Mouse (Mus musculus) adrenal gland, postnatal 36 days (tissue): ENCODE measurements around the gene Pced1b. TPM values are rescaled to one million over a fixed set of nuclear protein-coding genes. Genes with fewer than 3 reads are reported as not detected.
"Not testable (repeated sequence)": the region's sequence is repeated elsewhere in the genome, so short reads cannot be mapped to it uniquely, and the experiment has no call there.

Experiments used
- DNase-seq, 2 experiments: peaks; one replicate each; pipeline ENCODE4 v3.0.0; 2021; ENCODE audit warnings: mixed read lengths in 1 of 2
- total RNA-seq, 2 experiments: library from RNA; stranded (reverse); gene quantifications; 2 replicates each; pipeline ENCODE4 v1.2.3; 2021

Pced1b gene
- total RNA-seq, 2 experiments from 2014 or later = 21.9 to 27.4 TPM

GRCm38 (mm10) chr15:97342336-97342735 is 95.4 kb downstream of the Pced1b start:
- no peak for DNase-seq

DNA sequence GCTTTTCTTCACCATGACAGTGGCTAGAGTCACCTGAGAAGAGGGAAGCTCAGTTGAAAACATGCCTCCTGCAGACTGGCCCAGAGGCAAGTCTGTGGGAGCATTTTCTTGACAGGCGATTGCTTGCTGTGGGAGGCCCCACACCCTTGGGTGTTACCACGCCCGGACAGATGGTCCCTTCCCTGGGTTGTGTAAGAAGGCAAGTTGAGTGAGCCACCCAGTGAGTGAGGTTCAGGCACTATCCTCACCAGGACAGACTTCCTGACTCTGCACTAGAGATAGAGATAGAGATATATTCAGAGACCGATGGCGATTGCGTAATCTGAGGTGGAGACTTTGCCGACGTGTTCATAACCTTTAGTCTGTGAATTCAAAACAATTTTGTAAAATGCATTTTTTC is 96.0 kb downstream of the Pced1b start:
- no peak for DNase-seq

GRCm38 (mm10) chr15:97343921-97344320 is 97.0 kb downstream of the Pced1b start:
- no peak for DNase-seq

- no peak for DNase-seq
Measured at GRCm38 (mm10) chr15:97345110-97345509, 98.2 kb downstream of the Pced1b start.

DNA sequence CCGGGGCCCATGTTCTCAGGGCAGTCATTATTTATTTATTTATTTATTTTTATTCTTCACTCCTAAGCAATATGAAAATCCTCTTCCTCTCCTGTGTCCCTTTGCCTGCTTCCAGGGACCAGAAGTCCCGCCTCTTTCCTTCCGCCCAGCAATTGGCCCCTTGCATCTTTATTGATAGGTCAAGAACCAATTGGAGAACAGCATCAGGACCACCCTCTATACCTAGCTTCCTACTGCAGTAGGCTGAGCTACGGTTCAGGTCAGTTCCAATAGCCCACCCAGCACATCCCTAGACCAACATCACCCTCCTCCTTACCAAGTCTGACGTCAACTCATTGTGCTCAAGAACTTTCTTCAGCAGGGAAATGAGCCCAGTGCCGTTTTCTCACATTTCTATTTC is 99.0 kb downstream of the Pced1b start:
- no peak for DNase-seq

DNA sequence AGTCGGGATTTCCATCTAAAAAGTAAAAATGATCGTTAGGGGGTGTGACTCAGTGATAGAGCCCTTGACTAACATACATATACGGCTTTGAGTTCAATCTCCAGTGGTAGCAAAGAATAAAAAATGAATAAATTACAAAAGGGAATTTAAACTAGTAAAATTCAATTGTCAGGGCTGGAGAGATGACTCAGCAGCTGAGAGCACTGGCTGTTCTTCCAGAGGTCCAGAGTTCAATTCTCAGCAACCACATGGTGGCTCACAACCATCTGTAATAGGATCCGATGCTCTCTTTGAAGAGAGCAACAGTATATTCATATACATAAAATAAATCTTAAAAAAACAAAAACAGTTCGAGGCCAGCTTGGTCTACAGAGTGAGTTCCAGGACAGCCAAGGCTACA is 99.5 kb downstream of the Pced1b start:
- no peak for DNase-seq

DNA sequence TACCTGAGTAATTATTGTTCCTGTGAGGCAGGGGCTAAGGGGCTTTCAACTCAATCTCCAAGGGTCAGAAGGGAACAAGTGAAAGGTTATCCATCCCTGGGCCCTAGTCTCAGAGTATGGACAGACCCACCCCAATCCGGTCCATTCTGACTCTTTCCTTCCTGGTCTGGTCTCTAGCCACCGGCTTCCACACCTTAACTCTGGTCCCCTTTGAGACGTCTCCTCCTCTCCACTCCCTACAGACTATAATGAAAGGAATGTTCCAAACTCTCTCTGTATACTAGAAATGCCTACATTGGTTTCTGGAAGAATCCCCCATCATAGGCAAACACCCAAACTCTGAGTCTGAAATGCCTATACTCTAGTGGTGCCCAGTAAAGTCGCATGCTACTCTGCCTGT is 100.0 kb downstream of the Pced1b start:
- no peak for DNase-seq

DNA sequence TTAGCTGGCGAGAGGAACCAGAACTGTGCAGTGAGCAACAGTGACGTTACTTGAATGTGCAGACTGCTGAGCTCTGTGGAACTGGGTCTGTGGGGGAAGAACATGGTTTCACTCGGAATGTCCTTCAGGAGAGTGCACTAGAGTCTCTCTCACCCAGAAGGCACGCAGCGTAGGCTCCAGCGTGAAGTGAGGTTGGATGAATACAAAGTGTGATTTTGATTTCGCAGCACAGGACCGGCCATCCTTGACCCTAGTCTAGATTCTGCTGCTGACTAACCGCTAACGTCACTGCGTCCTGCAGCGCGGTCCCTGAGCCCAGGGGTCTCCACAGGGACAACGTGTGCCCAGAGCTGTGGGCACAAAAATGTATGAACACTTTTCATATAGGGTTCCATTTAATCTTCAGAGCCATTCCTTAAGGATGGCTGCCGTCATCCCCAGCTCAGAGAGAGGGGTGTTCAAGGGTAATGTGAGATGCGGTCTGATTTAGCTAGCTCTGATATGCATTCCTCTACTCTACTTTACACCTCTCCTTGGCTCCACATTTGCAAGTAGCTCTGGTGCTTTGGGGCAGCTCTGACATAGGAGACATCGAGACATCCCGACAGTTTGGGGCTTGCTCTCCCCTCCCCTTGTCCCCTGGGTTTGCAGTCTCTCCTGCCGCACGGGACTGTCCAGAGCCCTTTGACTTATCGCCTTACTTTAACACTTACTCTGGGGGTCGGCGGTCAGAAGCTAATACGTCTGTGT is 101.8 kb downstream of the Pced1b start:
- DNase-seq = peak; percentile 61 to 70

GRCm38 (mm10) chr15:97350528-97350927 is 103.6 kb downstream of the Pced1b start:
- DNase-seq = peak; percentile 15 to 29

DNA sequence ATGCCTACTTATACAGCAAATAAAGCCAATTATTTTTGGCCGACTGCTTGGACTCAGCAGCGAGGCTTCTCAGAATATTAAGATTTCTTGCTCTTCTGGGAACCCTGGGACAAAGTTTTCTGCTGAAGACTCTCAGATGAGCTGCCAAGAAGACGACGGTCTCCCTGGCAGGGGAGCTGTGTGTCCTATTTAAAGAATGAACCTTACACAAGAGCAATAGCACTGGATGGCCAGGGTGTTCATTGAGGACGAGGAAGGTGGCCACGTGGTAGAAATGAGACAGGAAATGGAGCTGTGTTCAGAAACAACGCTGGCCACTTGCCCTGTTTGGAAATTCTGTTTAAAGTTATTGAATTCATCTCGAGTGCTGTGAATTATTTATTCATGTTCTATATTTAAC is 104.1 kb downstream of the Pced1b start:
- peak; percentile 41 to 63 for DNase-seq

- no peak for DNase-seq
Measured at GRCm38 (mm10) chr15:97351681-97352080, 104.8 kb downstream of the Pced1b start.

GRCm38 (mm10) chr15:97355676-97356303 is 108.9 kb downstream of the Pced1b start:
- no peak for DNase-seq

- DNase-seq = no peak
Measured at GRCm38 (mm10) chr15:97357016-97357415, 110.1 kb downstream of the Pced1b start.

GRCm38 (mm10) chr15:97360842-97361770 is 114.2 kb downstream of the Pced1b start:
- no peak for DNase-seq

DNA sequence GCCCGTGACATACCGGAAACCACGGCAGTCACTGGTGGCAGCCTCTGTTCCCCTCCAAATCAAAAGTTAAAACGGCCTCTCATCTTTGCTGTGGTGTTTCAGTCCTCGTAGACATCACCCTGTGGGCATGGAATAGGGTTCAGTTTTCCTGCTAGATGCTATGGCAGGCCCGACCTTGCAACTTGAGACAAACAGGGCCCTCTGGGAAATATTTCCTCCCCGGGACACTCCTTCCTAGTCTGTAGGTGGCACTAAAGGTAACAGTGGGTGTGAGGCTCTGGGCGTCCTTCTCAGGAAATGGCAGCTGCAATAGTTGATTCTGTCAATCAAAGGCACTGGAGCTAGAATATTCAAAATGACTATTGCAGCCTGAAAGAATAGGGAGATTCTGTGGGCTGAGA is 114.9 kb downstream of the Pced1b start:
- DNase-seq = no peak

- not testable (repeated sequence) for DNase-seq
Measured at GRCm38 (mm10) chr15:97364271-97364670, 117.4 kb downstream of the Pced1b start.

DNA sequence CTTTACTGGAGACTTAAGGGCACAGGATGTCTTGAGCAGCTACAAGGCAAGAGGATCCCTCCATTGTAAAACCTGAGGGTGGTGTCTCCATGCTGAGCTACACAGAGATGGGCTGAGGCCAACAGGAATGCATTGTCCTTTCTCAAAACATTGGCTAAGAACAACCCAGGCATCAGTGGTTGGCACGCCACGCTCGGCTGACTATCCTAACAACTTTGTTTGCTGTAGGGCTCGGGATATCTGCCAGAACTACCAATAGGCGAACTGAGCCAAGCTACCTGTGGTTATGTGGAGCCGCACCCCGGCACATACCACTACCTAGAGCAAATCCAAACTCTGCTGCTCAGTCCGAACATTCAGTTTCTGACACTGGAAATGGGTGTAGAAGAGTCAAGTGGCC is 118.1 kb downstream of the Pced1b start:
- DNase-seq = no peak

GRCm38 (mm10) chr15:97368035-97368608 is 121.2 kb downstream of the Pced1b start:
- no peak for DNase-seq

DNA sequence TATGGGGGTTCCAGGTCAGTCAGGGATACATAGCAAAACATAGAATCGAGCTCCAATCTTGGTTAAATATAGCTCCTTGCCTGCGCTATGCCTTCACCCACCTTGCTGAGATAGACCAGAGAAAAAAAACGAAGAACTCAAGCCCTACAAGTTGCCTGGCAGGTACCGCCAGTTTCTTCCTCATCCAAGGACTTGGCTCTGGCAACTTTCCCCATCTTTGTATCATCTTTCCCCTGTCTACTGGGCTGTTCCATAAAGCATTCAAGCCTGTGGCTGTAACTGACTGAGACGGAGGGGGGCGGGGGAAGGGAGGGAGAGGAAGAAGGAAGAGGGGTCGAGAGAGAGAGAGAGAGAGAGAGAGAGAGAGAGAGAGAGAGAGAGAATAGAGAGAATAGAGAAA is 121.7 kb downstream of the Pced1b start:
- DNase-seq = peak in 1 of 2 experiments; percentile 26

- no peak for DNase-seq
Measured at GRCm38 (mm10) chr15:97369144-97369543, 122.2 kb downstream of the Pced1b start.

- no peak for DNase-seq
Measured at GRCm38 (mm10) chr15:97370880-97371279, 124.0 kb downstream of the Pced1b start.

DNA sequence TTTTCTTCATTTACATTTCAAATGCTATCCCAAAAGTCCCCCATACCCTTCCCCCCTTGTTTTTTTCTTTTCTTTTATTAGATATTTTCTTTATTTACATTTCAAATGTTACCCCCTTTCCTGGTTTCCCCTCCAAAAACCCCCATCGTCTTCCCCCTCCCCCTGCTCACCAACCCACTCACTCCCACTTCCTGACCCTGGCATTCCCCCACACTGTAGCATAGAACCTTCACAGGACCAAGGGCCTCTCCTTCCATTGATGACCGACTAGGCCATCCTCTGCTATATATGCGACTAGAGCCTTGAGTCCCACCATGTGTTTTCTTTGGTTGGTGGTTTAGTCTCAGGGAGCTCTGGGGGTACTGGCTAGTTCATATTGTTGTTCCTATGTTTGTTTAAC is 125.1 kb downstream of the Pced1b start:
- not testable (repeated sequence) for DNase-seq
